Mouse (Mus musculus): ENCODE data around the gene Lamtor2. TPM values are rescaled to one million over a fixed set of nuclear protein-coding genes. Genes with fewer than 3 reads are reported as not detected.

The Lamtor2 gene
- polyA plus RNA-seq, 1 experiment from 2014 or later: 93.9 TPM

DNA sequence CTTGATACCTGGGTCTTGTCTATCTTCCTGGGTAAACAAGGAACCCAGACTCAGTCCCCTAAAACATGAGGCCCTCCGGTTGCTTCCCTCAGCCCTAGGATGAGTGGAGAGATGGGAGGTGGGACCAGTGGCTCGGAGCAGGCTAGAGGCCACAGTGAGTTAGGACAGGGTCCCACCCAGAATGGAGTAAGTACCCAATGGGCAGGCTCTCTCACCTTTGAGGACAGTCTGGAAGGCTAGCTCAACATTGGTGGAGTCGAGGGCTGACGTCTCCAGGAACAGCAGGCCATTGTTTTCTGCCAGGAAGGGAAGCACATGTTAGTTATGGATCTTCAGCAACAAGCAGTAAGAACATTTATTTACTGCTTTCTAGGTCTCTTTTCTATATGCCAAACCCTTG is 10.4 kb downstream of the Lamtor2 start:
- H3K4me1 ChIP-seq (ENCODE audit: insufficient read depth): no peaks in the 10 kb centered on the region
- WGBS: 38% methylated on average over 4 of the region's 4 CpGs
- H3K9me3 ChIP-seq (ENCODE audit: low read depth, low read length): no peaks in the 10 kb centered on the region
- DNase-seq (no peak), ATAC-seq (ENCODE audit: insufficient read depth) (no peak; the same call in 1 of the 2 replicates)
- no peak overlapping the region for H3K4me2 ChIP-seq
- H3K4me3 ChIP-seq (ENCODE audit: low read depth, low read length): no peak overlapping the region
- H3K27ac ChIP-seq (ENCODE audit: low read depth): no peak overlapping the region
- peaks cover 42% of the 10 kb centered on the region for H3K36me3 ChIP-seq (ENCODE audit: insufficient read depth)
- no peaks in the 10 kb centered on the region for H3K27me3 ChIP-seq (ENCODE audit: insufficient read depth, low read length)
- no peak for TF ChIP-seq CTCF (IDR thresholded peaks at IDR 0.05; ENCODE audit: low read depth)
- no peak overlapping the region for H3K9ac ChIP-seq

DNA sequence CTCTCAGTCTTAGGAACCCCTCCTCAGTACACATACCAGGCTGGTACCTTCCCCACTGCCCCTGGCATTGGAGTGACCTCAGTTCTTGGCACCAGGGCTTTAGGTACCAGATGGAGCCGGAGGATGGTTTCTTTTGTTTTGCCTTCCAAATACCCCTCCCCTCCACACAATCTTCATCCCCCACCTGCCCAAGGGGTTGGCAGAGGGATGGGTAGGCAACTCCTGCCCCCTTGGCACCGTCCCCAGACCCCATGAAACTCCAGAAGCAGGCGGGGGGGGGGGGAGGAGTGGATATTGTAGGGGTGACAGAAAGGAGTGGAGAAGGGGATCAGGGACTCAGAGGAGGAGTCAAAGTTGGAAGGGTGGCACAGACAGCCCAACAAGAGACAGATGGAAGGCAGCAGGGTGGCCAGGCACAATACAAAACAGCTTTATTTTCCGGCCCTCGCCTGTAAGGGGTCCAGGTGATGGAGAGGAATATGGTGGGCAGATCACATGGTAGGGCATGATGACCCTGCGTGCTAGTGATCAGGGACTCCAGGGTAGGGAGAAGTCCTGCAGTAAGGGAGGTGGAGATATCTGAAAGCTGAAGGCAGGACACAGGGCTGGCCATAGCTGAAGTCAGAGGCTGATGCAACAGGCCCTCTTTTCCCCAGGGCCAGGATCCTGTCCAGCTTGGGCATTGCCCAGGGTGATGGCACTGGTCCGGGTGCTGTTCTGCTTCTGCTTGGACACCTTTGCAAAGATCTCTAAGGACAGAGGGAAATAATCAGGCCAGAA is 11.1 kb downstream of the Lamtor2 start:
- Histone ChIP-seq H3K4me1 (ENCODE audit: insufficient read depth) (peaks cover 5% of the 10 kb centered on the region), H3K36me3 (ENCODE audit: insufficient read depth) (peaks cover 48% of the 10 kb centered on the region), H3K4me2 (no peak overlapping the region), H3K4me3 (ENCODE audit: low read depth, low read length) (no peak overlapping the region), H3K27ac (ENCODE audit: low read depth) (no peak overlapping the region), H3K9ac (no peak overlapping the region), H3K9me3 (ENCODE audit: low read depth, low read length) (no peaks in the 10 kb centered on the region), H3K27me3 (ENCODE audit: insufficient read depth, low read length) (no peaks in the 10 kb centered on the region)
- WGBS: 63% methylated on average over 7 of the region's 7 CpGs
- DNase-seq (no peak), ATAC-seq (ENCODE audit: insufficient read depth) (no peak)
- no peak for TF ChIP-seq CTCF (IDR thresholded peaks at IDR 0.05; ENCODE audit: low read depth)

DNA sequence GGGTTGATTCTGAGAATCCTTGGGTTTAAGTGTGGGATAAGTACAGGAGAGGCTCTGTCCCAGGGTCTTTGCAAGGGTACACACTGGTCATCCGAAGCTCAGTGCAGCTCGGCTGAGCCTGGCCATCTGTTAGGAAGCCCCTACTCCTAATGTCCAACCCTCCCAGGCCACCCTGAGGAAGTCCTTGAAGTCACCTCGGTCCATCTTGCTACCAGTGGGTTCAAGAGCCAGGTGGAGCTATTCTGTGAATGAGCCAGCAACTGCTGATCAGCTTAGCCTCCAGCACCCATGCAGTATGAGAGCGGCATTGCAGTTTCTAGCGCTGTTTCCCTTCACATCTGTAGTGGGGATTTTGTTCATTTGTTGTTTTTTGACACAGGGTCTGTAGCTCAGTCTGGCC is 12.8 kb downstream of the Lamtor2 start:
- Histone ChIP-seq H3K27me3 (ENCODE audit: insufficient read depth, low read length) (no peaks in the 10 kb centered on the region), H3K4me2 (no peak overlapping the region), H3K4me1 (ENCODE audit: insufficient read depth) (peaks cover 22% of the 10 kb centered on the region), H3K9me3 (ENCODE audit: low read depth, low read length) (no peaks in the 10 kb centered on the region), H3K4me3 (ENCODE audit: low read depth, low read length) (no peak overlapping the region), H3K9ac (no peak overlapping the region), H3K27ac (ENCODE audit: low read depth) (no peak overlapping the region), H3K36me3 (ENCODE audit: insufficient read depth) (peaks cover 65% of the 10 kb centered on the region)
- TF ChIP-seq CTCF (IDR thresholded peaks at IDR 0.05; ENCODE audit: low read depth): no peak
- no peak for DNase-seq
- no peak for ATAC-seq (ENCODE audit: insufficient read depth)
- WGBS: 57% methylated on average over 5 of the region's 5 CpGs

DNA sequence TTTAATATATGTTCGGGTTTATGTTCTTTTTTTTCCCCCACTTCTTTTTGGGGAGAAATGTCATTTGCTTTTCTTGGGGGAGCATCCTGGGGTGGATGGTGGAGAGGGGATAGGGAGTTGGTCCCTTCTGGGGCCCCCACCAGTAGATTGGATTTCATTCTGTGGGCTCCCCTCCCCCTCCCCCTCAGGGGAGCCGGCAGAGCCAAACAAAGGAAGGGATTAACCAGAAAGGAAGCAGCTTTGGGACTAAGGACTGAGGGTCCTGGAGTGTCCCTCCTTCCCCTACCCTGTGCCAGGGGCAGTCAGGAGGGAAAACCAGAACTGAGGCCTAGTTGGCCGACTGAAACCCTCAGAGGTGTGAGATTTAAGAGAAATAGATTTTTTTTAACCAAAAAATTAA is 13.5 kb downstream of the Lamtor2 start:
- no peak for TF ChIP-seq CTCF (IDR thresholded peaks at IDR 0.05; ENCODE audit: low read depth)
- peaks cover 26% of the 10 kb centered on the region for H3K4me1 ChIP-seq (ENCODE audit: insufficient read depth)
- H3K4me2 ChIP-seq: no peak overlapping the region
- no peak overlapping the region for H3K9ac ChIP-seq
- no peak for DNase-seq
- ATAC-seq (ENCODE audit: insufficient read depth): no peak
- H3K36me3 ChIP-seq (ENCODE audit: insufficient read depth): peaks cover 65% of the 10 kb centered on the region
- 19% methylated on average over 3 of the region's 3 CpGs for WGBS
- H3K4me3 ChIP-seq (ENCODE audit: low read depth, low read length): no peak overlapping the region
- no peak overlapping the region for H3K27ac ChIP-seq (ENCODE audit: low read depth)
- no peaks in the 10 kb centered on the region for H3K27me3 ChIP-seq (ENCODE audit: insufficient read depth, low read length)
- H3K9me3 ChIP-seq (ENCODE audit: low read depth, low read length): no peaks in the 10 kb centered on the region

DNA sequence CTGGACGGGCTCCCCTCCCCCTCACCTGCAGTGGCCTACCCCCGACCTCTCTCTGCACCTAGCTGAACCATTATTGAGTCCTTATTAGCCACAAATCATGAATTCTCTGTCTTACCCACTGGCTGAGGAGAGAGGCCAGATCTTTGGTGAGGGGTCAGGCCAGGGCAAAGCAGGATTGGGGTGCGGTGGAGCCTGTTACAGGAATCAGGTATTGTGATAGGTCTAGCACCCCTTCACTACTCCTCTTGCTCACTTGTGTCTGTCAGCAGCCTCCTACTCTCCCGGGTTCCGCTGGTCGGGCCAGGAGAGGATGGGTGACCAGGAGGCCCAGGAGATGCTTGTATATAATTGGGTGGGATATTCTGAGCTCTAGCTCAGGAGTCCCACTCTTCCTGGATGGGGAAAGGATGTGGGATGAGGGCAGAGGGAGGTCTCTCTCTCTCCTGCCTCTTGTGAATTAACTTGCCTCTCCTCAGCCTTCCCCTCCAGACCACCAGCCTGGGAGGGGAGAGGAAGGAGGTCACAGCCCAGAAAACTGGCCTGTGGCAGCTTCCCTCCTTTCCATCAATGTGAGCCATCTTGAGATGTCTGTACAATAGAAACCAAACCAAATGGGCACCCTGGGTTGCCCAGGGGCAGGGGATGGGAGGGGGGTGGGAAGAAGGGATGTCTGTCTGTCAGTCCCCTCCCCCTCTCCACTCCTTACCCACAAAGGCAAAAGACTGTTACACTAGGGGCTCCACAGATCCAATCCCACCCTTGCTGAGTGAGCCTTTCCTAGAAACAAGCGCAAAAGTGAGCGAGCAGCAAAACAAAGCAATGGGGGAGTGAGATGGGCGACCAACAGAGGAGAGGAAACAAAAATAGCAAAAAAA is 14.4 kb downstream of the Lamtor2 start:
- no peak for DNase-seq
- no peak for TF ChIP-seq CTCF (IDR thresholded peaks at IDR 0.05; ENCODE audit: low read depth)
- Histone ChIP-seq H3K27me3 (ENCODE audit: insufficient read depth, low read length) (no peaks in the 10 kb centered on the region), H3K9me3 (ENCODE audit: low read depth, low read length) (no peaks in the 10 kb centered on the region), H3K36me3 (ENCODE audit: insufficient read depth) (peaks cover 63% of the 10 kb centered on the region), H3K9ac (no peak overlapping the region), H3K4me1 (ENCODE audit: insufficient read depth) (peaks cover 26% of the 10 kb centered on the region), H3K4me3 (ENCODE audit: low read depth, low read length) (no peak overlapping the region), H3K4me2 (no peak overlapping the region), H3K27ac (ENCODE audit: low read depth) (no peak overlapping the region)
- no peak for ATAC-seq (ENCODE audit: insufficient read depth)
- 56% methylated on average over 9 of the region's 9 CpGs for WGBS

DNA sequence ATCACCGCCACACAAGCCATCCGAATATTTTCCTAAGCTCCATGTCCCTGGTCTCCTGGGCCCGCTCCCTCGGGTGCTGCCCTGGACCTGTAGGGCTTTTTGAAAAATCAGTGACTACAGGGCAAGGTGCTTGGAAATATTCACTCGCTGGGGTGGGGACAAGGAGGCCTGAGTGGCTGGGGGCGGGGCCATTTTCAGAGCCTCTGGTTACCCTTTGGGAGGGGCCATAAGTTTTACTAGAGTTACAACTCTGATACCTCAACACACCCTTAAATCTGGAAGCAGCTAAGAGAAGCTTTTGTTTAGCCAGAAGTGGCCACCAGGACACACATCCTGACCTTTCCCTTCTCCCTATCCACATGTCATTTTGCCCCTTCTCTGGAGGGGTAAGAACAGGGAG is 15.7 kb downstream of the Lamtor2 start:
- H3K4me2 ChIP-seq: peak overlapping the region; percentile 86
- no peak for DNase-seq
- H3K9ac ChIP-seq: peak overlapping the region; percentile 99; the same call in 1 of the 2 replicates
- no peaks in the 10 kb centered on the region for H3K9me3 ChIP-seq (ENCODE audit: low read depth, low read length)
- peak overlapping the region; percentile 69; the same call in 1 of the 2 replicates for H3K27ac ChIP-seq (ENCODE audit: low read depth)
- 60% methylated on average over 6 of the region's 6 CpGs for WGBS
- peak overlapping the region; percentile 90 for H3K4me3 ChIP-seq (ENCODE audit: low read depth, low read length)
- no peak for ATAC-seq (ENCODE audit: insufficient read depth)
- peaks cover 26% of the 10 kb centered on the region for H3K4me1 ChIP-seq (ENCODE audit: insufficient read depth)
- H3K36me3 ChIP-seq (ENCODE audit: insufficient read depth): peaks cover 60% of the 10 kb centered on the region
- TF ChIP-seq CTCF (IDR thresholded peaks at IDR 0.05; ENCODE audit: low read depth): no peak
- H3K27me3 ChIP-seq (ENCODE audit: insufficient read depth, low read length): no peaks in the 10 kb centered on the region
